Mouse (Mus musculus): ENCODE measurements around the gene Tbc1d2b. TPM values are rescaled to one million over a fixed set of nuclear protein-coding genes. Genes with fewer than 3 reads are reported as not detected.

Gene Tbc1d2b
- polyA plus RNA-seq, 1 experiment from 2014 or later: 8.7 TPM

DNA sequence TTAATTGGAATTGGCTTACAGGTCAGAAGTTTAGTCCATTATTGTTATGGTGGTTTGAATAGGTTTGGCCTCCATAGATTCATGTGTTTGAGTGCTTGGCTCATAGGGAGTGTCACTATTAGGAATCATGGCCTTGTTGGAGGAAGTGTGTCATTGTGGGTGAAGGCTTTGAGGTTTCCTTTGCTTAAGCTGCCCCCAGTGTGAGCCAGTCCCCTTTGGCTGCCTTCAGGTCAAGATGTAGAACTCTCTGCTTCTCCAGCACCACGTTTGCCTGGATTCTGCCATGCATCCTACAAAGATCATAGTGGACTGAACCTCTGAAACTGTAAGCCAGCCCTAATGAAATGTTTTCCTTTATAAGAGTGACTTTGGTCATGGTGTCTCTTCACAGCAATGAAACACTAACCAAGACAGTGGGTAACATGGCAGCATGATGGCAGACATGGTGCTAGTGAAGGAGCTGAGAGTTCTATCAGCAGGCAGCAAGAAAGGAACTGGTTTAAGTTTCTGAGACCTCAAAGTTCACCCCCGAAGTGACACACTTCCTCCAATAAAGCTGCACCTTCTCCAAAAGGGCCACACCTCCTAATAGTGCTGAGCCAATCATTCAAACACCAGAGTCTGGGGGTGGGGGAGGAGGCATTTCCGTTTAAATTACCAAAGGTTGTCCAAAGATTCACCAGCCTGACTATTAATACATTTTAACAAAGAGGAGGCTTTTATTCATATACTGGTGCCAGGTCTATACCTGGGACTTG lies 23.2 kb upstream of the Tbc1d2b start:
- Histone ChIP-seq H3K27me3 (ENCODE audit: control insufficient read depth, insufficient read depth, low read length) (no peaks in the 10 kb centered on the region), H3K9ac (ENCODE audit: low read length) (no peak overlapping the region), H3K36me3 (ENCODE audit: control insufficient read depth, insufficient read depth, low read length) (no peaks in the 10 kb centered on the region), H3K4me3 (ENCODE audit: low read depth, low read length) (no peak overlapping the region), H3K4me1 (ENCODE audit: control insufficient read depth, insufficient read depth, low read length) (no peaks in the 10 kb centered on the region), H3K9me3 (ENCODE audit: control insufficient read depth, low read length) (no peaks in the 10 kb centered on the region), H3K4me2 (no peak overlapping the region), H3K27ac (ENCODE audit: low read depth, low read length) (no peak overlapping the region)
- WGBS: 71% methylated on average over 3 of the region's 3 CpGs
- DNase-seq (ENCODE audit: low spot score, missing footprints): no peak
- no peak for ATAC-seq (ENCODE audit: low FRiP score)

DNA sequence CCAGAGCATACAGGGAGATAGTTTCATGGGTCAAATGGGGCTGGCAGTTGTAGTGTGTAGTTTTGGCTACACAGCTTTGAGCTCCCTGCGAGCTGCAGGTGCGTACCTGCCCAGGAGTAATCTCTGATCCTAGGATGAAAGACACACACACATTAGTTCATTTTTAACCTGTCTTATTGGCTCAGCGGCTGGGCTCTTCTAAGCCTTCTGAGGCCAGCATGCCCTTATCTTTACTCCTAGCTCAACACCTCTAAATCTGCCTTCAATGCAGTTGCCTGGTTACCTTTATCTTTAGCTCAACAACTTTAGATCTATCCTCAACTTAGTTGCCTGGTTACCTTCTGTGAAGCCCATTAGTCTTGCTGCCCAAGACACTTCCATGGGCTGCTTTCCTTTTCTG lies 7.8 kb upstream of the Tbc1d2b start:
- Histone ChIP-seq H3K4me1 (ENCODE audit: control insufficient read depth, insufficient read depth, low read length) (no peaks in the 10 kb centered on the region), H3K4me2 (no peak overlapping the region), H3K36me3 (ENCODE audit: control insufficient read depth, insufficient read depth, low read length) (no peaks in the 10 kb centered on the region; the same call in 1 of the 2 replicates), H3K9me3 (ENCODE audit: control insufficient read depth, low read length) (no peaks in the 10 kb centered on the region), H3K27me3 (ENCODE audit: control insufficient read depth, insufficient read depth, low read length) (no peaks in the 10 kb centered on the region), H3K4me3 (ENCODE audit: low read depth, low read length) (no peak overlapping the region), H3K9ac (ENCODE audit: low read length) (no peak overlapping the region), H3K27ac (ENCODE audit: low read depth, low read length) (no peak overlapping the region)
- 88% methylated on average over 3 of the region's 3 CpGs for WGBS
- ATAC-seq (ENCODE audit: low FRiP score) (no peak), DNase-seq (ENCODE audit: low spot score, missing footprints) (no peak)

DNA sequence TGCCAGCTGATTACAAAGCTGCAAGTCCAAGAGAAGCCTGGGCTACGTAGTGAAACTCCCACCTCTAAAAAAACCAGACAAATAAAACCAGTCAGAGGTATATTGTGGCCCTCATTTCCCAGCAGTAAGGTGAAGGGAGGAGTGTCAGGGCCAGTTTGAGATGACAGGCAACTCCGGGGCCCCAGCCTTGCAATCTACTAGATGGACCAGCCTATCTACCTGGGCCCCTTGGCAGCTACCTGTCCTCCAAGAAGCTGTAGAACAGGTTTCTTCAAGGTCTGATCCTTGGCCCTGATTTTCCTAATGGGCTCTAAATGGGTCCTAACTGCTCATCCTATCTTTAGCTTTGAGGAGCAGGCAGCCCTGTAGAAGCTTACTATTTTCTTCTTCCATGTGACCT lies 7.3 kb upstream of the Tbc1d2b start:
- no peaks in the 10 kb centered on the region for H3K9me3 ChIP-seq (ENCODE audit: control insufficient read depth, low read length)
- no peak overlapping the region for H3K4me3 ChIP-seq (ENCODE audit: low read depth, low read length)
- H3K4me1 ChIP-seq (ENCODE audit: control insufficient read depth, insufficient read depth, low read length): no peaks in the 10 kb centered on the region
- ATAC-seq (ENCODE audit: low FRiP score) (no peak), DNase-seq (ENCODE audit: low spot score, missing footprints) (no peak)
- WGBS: 80% methylated on average over 2 of the region's 2 CpGs
- H3K27ac ChIP-seq (ENCODE audit: low read depth, low read length): no peak overlapping the region
- H3K27me3 ChIP-seq (ENCODE audit: control insufficient read depth, insufficient read depth, low read length): no peaks in the 10 kb centered on the region
- H3K9ac ChIP-seq (ENCODE audit: low read length): no peak overlapping the region
- H3K4me2 ChIP-seq: no peak overlapping the region
- H3K36me3 ChIP-seq (ENCODE audit: control insufficient read depth, insufficient read depth, low read length): no peaks in the 10 kb centered on the region; the same call in 1 of the 2 replicates

DNA sequence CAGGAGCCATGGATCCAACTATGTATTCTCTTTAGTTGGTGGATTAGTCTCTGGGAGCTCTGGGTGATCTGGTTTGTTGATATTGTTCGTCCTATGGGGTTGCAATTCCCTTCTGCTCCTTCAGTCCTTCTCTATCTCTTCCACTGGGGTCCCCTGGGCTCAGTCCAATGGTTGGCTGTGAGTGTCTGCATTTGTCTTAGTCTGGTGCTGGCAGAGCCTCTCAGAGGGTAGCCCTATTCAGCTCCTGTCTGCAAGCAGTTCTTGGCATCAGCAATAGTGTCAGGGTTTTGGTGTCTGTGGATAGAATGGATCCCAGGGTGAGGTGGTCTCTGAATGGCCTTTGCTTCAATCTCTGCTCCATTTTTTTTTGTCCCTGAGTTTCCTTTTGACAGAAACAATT lies 6.2 kb upstream of the Tbc1d2b start:
- 70% methylated on average over 1 of the region's 1 CpGs for WGBS

DNA sequence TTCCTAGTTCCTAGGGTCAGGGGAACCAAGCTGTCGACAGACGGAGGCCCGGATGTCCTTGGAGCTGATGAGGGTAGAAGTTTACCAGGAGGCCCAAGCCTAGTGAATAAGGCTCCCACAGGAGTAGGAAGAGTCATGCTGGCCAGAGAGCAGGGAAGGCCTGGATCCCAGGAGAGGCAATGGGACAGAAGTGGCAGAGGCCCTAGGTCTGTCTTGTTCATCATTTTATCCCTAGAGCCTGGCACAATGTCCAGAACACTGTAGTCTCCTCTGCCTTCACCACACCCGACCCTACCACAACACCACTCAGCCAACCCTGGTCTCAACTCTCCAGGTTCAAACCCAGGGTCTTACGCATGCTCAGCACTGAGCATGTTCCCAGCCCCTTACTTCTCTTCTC lies 5.3 kb upstream of the Tbc1d2b start:
- no peaks in the 10 kb centered on the region; the same call in 1 of the 2 replicates for H3K36me3 ChIP-seq (ENCODE audit: control insufficient read depth, insufficient read depth, low read length)
- 90% methylated on average over 5 of the region's 5 CpGs for WGBS
- no peak overlapping the region for H3K4me2 ChIP-seq
- no peaks in the 10 kb centered on the region for H3K27me3 ChIP-seq (ENCODE audit: control insufficient read depth, insufficient read depth, low read length)
- no peak overlapping the region for H3K4me3 ChIP-seq (ENCODE audit: low read depth, low read length)
- DNase-seq (ENCODE audit: low spot score, missing footprints) (no peak), ATAC-seq (ENCODE audit: low FRiP score) (no peak)
- no peaks in the 10 kb centered on the region for H3K9me3 ChIP-seq (ENCODE audit: control insufficient read depth, low read length)
- H3K27ac ChIP-seq (ENCODE audit: low read depth, low read length): no peak overlapping the region
- H3K9ac ChIP-seq (ENCODE audit: low read length): no peak overlapping the region
- H3K4me1 ChIP-seq (ENCODE audit: control insufficient read depth, insufficient read depth, low read length): no peaks in the 10 kb centered on the region

More for the DNA sequence above, 6.2 kb upstream of the Tbc1d2b start:
- no peaks in the 10 kb centered on the region for H3K9me3 ChIP-seq (ENCODE audit: control insufficient read depth, low read length)
- ATAC-seq (ENCODE audit: low FRiP score) (no peak), DNase-seq (ENCODE audit: low spot score, missing footprints) (no peak)
- H3K27ac ChIP-seq (ENCODE audit: low read depth, low read length): no peak overlapping the region
- no peaks in the 10 kb centered on the region for H3K4me1 ChIP-seq (ENCODE audit: control insufficient read depth, insufficient read depth, low read length)
- no peak overlapping the region for H3K9ac ChIP-seq (ENCODE audit: low read length)
- no peaks in the 10 kb centered on the region for H3K27me3 ChIP-seq (ENCODE audit: control insufficient read depth, insufficient read depth, low read length)
- H3K36me3 ChIP-seq (ENCODE audit: control insufficient read depth, insufficient read depth, low read length): no peaks in the 10 kb centered on the region; the same call in 1 of the 2 replicates
- no peak overlapping the region for H3K4me3 ChIP-seq (ENCODE audit: low read depth, low read length)
- H3K4me2 ChIP-seq: no peak overlapping the region

DNA sequence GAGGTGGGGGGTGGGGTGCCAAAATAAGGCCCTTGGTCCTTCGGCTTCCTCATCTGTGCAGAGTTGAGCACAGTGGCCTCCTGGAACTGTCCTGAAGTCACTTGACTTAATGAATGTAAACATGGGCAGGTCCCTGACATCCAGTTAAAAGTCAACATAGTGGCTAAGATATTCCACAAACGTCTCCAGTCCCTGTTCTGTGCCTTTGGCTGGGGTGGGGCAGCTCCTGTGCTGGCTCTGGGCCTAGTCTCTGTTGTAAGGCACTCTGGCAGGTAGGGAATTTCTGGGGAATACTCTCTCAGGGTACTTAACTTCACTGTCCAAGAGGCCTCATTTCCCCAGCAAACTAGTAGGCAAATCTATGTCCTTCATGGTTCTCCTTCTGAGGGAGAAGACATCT lies 4.9 kb upstream of the Tbc1d2b start:
- no peaks in the 10 kb centered on the region; the same call in 1 of the 2 replicates for H3K36me3 ChIP-seq (ENCODE audit: control insufficient read depth, insufficient read depth, low read length)
- no peak overlapping the region for H3K4me2 ChIP-seq
- H3K27me3 ChIP-seq (ENCODE audit: control insufficient read depth, insufficient read depth, low read length): no peaks in the 10 kb centered on the region
- no peaks in the 10 kb centered on the region for H3K4me1 ChIP-seq (ENCODE audit: control insufficient read depth, insufficient read depth, low read length)
- DNase-seq (ENCODE audit: low spot score, missing footprints) (no peak), ATAC-seq (ENCODE audit: low FRiP score) (no peak)
- no peak overlapping the region for H3K4me3 ChIP-seq (ENCODE audit: low read depth, low read length)
- 74% methylated on average over 2 of the region's 2 CpGs for whole genome bisulfite sequencing
- no peaks in the 10 kb centered on the region for H3K9me3 ChIP-seq (ENCODE audit: control insufficient read depth, low read length)
- no peak overlapping the region for H3K9ac ChIP-seq (ENCODE audit: low read length)
- H3K27ac ChIP-seq (ENCODE audit: low read depth, low read length): no peak overlapping the region

DNA sequence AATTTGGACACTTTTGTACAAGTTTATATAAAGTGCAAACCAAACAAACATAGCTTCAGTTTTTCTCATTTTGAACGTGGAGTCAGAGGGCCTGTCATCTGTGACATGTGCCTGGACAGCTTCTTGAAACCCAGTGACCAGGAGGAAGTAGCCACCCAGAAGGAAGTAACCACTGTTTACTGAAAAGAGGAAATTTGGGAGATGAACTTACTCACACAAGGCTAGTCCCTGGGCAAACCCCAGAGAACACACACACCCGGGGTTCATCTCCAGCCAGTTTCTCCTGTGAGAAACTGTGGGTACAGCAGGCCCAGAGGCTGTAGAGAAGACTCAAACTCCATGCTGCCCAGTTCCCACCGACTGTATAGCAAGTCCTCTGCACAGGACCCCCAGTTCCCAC lies 3.9 kb upstream of the Tbc1d2b start:
- H3K27ac ChIP-seq (ENCODE audit: low read depth, low read length): no peak overlapping the region
- peaks cover 4% of the 10 kb centered on the region for H3K4me1 ChIP-seq (ENCODE audit: control insufficient read depth, insufficient read depth, low read length)
- no peak overlapping the region for H3K4me2 ChIP-seq
- 74% methylated on average over 3 of the region's 3 CpGs for WGBS
- H3K4me3 ChIP-seq (ENCODE audit: low read depth, low read length): no peak overlapping the region
- no peak for ATAC-seq (ENCODE audit: low FRiP score)
- H3K9ac ChIP-seq (ENCODE audit: low read length): no peak overlapping the region
- H3K9me3 ChIP-seq (ENCODE audit: control insufficient read depth, low read length): no peaks in the 10 kb centered on the region
- H3K36me3 ChIP-seq (ENCODE audit: control insufficient read depth, insufficient read depth, low read length): no peaks in the 10 kb centered on the region; the same call in 1 of the 2 replicates
- no peak for DNase-seq (ENCODE audit: low spot score, missing footprints)
- no peaks in the 10 kb centered on the region for H3K27me3 ChIP-seq (ENCODE audit: control insufficient read depth, insufficient read depth, low read length)

DNA sequence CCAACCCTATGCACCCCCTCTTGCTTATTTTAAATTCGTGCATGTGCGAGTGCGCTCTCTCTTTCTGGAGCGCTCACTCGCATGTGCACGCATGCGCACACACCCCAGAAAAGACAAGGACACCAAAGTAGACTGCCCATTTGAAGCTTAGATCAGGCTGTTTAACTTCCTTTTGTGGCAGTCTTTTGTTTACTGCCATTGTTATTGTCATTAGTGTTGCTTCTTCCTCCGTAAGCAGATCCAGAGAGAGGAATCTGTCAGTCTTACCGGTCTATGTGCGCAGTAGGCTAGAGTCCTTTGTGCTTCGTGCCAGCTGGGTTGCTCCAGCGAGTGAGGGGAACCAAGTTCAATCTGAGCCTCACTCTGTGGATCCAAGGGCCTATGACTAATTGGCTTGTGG lies 1.7 kb upstream of the Tbc1d2b start:
- DNase-seq (ENCODE audit: low spot score, missing footprints): no peak
- H3K9me3 ChIP-seq (ENCODE audit: control insufficient read depth, low read length): no peaks in the 10 kb centered on the region
- WGBS: 73% methylated on average over 12 of the region's 12 CpGs
- no peak overlapping the region for H3K4me2 ChIP-seq
- no peak overlapping the region for H3K4me3 ChIP-seq (ENCODE audit: low read depth, low read length)
- peaks cover 10% of the 10 kb centered on the region for H3K4me1 ChIP-seq (ENCODE audit: control insufficient read depth, insufficient read depth, low read length)
- H3K27ac ChIP-seq (ENCODE audit: low read depth, low read length): no peak overlapping the region
- H3K36me3 ChIP-seq (ENCODE audit: control insufficient read depth, insufficient read depth, low read length): no peaks in the 10 kb centered on the region; the same call in 1 of the 2 replicates
- no peak overlapping the region for H3K9ac ChIP-seq (ENCODE audit: low read length)
- ATAC-seq (ENCODE audit: low FRiP score): no peak
- no peaks in the 10 kb centered on the region for H3K27me3 ChIP-seq (ENCODE audit: control insufficient read depth, insufficient read depth, low read length)

DNA sequence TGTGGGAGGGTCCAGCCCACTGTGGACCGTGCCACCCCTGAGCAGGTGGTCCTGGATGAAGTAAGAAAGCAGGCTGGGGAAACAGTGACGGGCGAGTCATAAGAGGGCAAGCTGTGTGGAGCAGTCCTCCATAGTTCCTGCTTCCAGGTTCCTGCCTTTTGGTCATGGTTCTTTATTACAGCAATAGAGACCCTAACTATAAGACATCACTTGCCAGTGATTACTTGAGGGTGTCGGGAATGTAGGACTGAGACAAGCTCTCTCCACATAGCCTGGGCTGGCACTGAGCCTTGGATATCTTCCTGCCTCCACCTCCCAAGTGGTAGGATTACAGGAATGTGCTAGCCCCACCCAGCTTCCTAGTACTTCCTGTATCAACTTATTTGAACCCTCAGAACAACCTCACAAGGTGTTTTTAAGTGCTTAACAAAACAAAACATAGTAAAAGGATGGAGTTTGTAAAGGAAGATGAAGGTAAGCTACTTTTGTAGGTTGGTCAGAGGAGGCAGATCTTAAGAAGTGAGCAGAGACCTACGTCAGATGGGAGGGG lies 1.0 kb upstream of the Tbc1d2b start:
- H3K36me3 ChIP-seq (ENCODE audit: control insufficient read depth, insufficient read depth, low read length): no peaks in the 10 kb centered on the region; the same call in 1 of the 2 replicates
- H3K4me2 ChIP-seq: no peak overlapping the region
- ATAC-seq (ENCODE audit: low FRiP score) (no peak), DNase-seq (ENCODE audit: low spot score, missing footprints) (no peak)
- H3K4me3 ChIP-seq (ENCODE audit: low read depth, low read length): no peak overlapping the region
- WGBS: 74% methylated on average over 5 of the region's 5 CpGs
- H3K4me1 ChIP-seq (ENCODE audit: control insufficient read depth, insufficient read depth, low read length): peaks cover 10% of the 10 kb centered on the region
- no peak overlapping the region for H3K27ac ChIP-seq (ENCODE audit: low read depth, low read length)
- no peaks in the 10 kb centered on the region for H3K27me3 ChIP-seq (ENCODE audit: control insufficient read depth, insufficient read depth, low read length)
- H3K9ac ChIP-seq (ENCODE audit: low read length): no peak overlapping the region
- no peaks in the 10 kb centered on the region for H3K9me3 ChIP-seq (ENCODE audit: control insufficient read depth, low read length)
